Mouse (Mus musculus): ENCODE results near the gene Cmss1. TPM values are rescaled to one million over a fixed set of nuclear protein-coding genes. Genes with fewer than 3 reads are reported as not detected.

Gene Cmss1
- polyA plus RNA-seq, 1 experiment from 2014 or later = 19.1 TPM

- Histone ChIP-seq H3K4me1 (ENCODE audit: insufficient read depth) (no peaks in the 10 kb centered on the region), H3K9me3 (ENCODE audit: low read length) (no peaks in the 10 kb centered on the region), H3K27ac (ENCODE audit: low read depth) (no peak overlapping the region), H3K4me3 (ENCODE audit: low read depth, low read length) (no peak overlapping the region), H3K4me2 (ENCODE audit: low read depth, low read length) (no peak overlapping the region), H3K9ac (replicated peaks) (no peak overlapping the region), H3K36me3 (replicated peaks; ENCODE audit: insufficient read depth, low read length) (no peaks in the 10 kb centered on the region), H3K27me3 (ENCODE audit: insufficient read depth, low read length) (no peaks in the 10 kb centered on the region)
- 81% methylated on average over 10 of the region's 12 CpGs for WGBS (ENCODE audit: insufficient replicate concordance)
- TF ChIP-seq EP300 (IDR thresholded peaks at IDR 0.05; ENCODE audit: low read depth) (no peak), CTCF (IDR thresholded peaks at IDR 0.05; ENCODE audit: low read depth) (no peak)
- DNase-seq = no peak
- ATAC-seq = no peak
Observed at GRCm38 (mm10) chr16:57278976-57279626, 327.6 kb downstream of the Cmss1 start.

- Histone ChIP-seq H3K36me3 (replicated peaks; ENCODE audit: insufficient read depth, low read length) (no peaks in the 10 kb centered on the region), H3K27me3 (ENCODE audit: insufficient read depth, low read length) (no peaks in the 10 kb centered on the region), H3K9me3 (ENCODE audit: low read length) (no peaks in the 10 kb centered on the region), H3K9ac (replicated peaks) (no peak overlapping the region), H3K4me1 (ENCODE audit: insufficient read depth) (no peaks in the 10 kb centered on the region), H3K27ac (ENCODE audit: low read depth) (no peak overlapping the region), H3K4me3 (ENCODE audit: low read depth, low read length) (no peak overlapping the region), H3K4me2 (ENCODE audit: low read depth, low read length) (no peak overlapping the region)
- TF ChIP-seq CTCF (IDR thresholded peaks at IDR 0.05; ENCODE audit: low read depth) (no peak), EP300 (IDR thresholded peaks at IDR 0.05; ENCODE audit: low read depth) (no peak)
- WGBS (ENCODE audit: insufficient replicate concordance) = 89% methylated on average over 13 of the region's 13 CpGs
- ATAC-seq (no peak), DNase-seq (no peak)
Observed at GRCm38 (mm10) chr16:57269751-57270150, 336.9 kb downstream of the Cmss1 start.

GRCm38 (mm10) chr16:57268058-57268841 lies 338.4 kb downstream of the Cmss1 start:
- Histone ChIP-seq H3K27me3 (ENCODE audit: insufficient read depth, low read length) (no peaks in the 10 kb centered on the region), H3K4me3 (ENCODE audit: low read depth, low read length) (no peak overlapping the region), H3K4me1 (ENCODE audit: insufficient read depth) (no peaks in the 10 kb centered on the region), H3K9ac (replicated peaks) (no peak overlapping the region), H3K9me3 (ENCODE audit: low read length) (no peaks in the 10 kb centered on the region), H3K27ac (ENCODE audit: low read depth) (no peak overlapping the region), H3K36me3 (replicated peaks; ENCODE audit: insufficient read depth, low read length) (no peaks in the 10 kb centered on the region), H3K4me2 (ENCODE audit: low read depth, low read length) (no peak overlapping the region)
- DNase-seq (no peak), ATAC-seq (no peak)
- TF ChIP-seq EP300 (IDR thresholded peaks at IDR 0.05; ENCODE audit: low read depth) (no peak), CTCF (IDR thresholded peaks at IDR 0.05; ENCODE audit: low read depth) (no peak)
- 81% methylated on average over 14 of the region's 14 CpGs for WGBS (ENCODE audit: insufficient replicate concordance)

- WGBS (ENCODE audit: insufficient replicate concordance) = 13% methylated on average over 1 of the region's 1 CpGs
- Histone ChIP-seq H3K27ac (ENCODE audit: low read depth) (no peak overlapping the region), H3K9me3 (ENCODE audit: low read length) (no peaks in the 10 kb centered on the region), H3K36me3 (replicated peaks; ENCODE audit: insufficient read depth, low read length) (no peaks in the 10 kb centered on the region), H3K4me3 (ENCODE audit: low read depth, low read length) (no peak overlapping the region), H3K4me2 (ENCODE audit: low read depth, low read length) (no peak overlapping the region), H3K4me1 (ENCODE audit: insufficient read depth) (no peaks in the 10 kb centered on the region), H3K27me3 (ENCODE audit: insufficient read depth, low read length) (no peaks in the 10 kb centered on the region), H3K9ac (replicated peaks) (no peak overlapping the region)
- no peak for ATAC-seq
- no peak for TF ChIP-seq CTCF (IDR thresholded peaks at IDR 0.05; ENCODE audit: low read depth)
- no peak for TF ChIP-seq EP300 (IDR thresholded peaks at IDR 0.05; ENCODE audit: low read depth)
- no peak for DNase-seq
Observed at GRCm38 (mm10) chr16:57267068-57267467, 339.6 kb downstream of the Cmss1 start.

GRCm38 (mm10) chr16:57260152-57260551 lies 346.5 kb downstream of the Cmss1 start:
- no peak overlapping the region for H3K4me2 ChIP-seq (ENCODE audit: low read depth, low read length)
- H3K36me3 ChIP-seq (replicated peaks; ENCODE audit: insufficient read depth, low read length) = no peaks in the 10 kb centered on the region
- no peak overlapping the region for H3K27ac ChIP-seq (ENCODE audit: low read depth)
- H3K4me3 ChIP-seq (ENCODE audit: low read depth, low read length) = no peak overlapping the region
- no peak overlapping the region for H3K9ac ChIP-seq (replicated peaks)
- ATAC-seq = no peak
- no peaks in the 10 kb centered on the region for H3K4me1 ChIP-seq (ENCODE audit: insufficient read depth)
- H3K27me3 ChIP-seq (ENCODE audit: insufficient read depth, low read length) = no peaks in the 10 kb centered on the region
- 79% methylated on average over 10 of the region's 10 CpGs for WGBS (ENCODE audit: insufficient replicate concordance)
- DNase-seq = no peak
- no peak for TF ChIP-seq CTCF (IDR thresholded peaks at IDR 0.05; ENCODE audit: low read depth)
- no peak for TF ChIP-seq EP300 (IDR thresholded peaks at IDR 0.05; ENCODE audit: low read depth)
- no peaks in the 10 kb centered on the region for H3K9me3 ChIP-seq (ENCODE audit: low read length)

- Histone ChIP-seq H3K9ac (replicated peaks) (no peak overlapping the region), H3K27me3 (ENCODE audit: insufficient read depth, low read length) (no peaks in the 10 kb centered on the region), H3K27ac (ENCODE audit: low read depth) (no peak overlapping the region), H3K36me3 (replicated peaks; ENCODE audit: insufficient read depth, low read length) (no peaks in the 10 kb centered on the region), H3K9me3 (ENCODE audit: low read length) (no peaks in the 10 kb centered on the region), H3K4me3 (ENCODE audit: low read depth, low read length) (no peak overlapping the region), H3K4me1 (ENCODE audit: insufficient read depth) (no peaks in the 10 kb centered on the region), H3K4me2 (ENCODE audit: low read depth, low read length) (no peak overlapping the region)
- DNase-seq (no peak), ATAC-seq (no peak)
- WGBS (ENCODE audit: insufficient replicate concordance) = 63% methylated on average over 13 of the region's 13 CpGs
- TF ChIP-seq EP300 (IDR thresholded peaks at IDR 0.05; ENCODE audit: low read depth) (no peak), CTCF (IDR thresholded peaks at IDR 0.05; ENCODE audit: low read depth) (no peak)
Observed at GRCm38 (mm10) chr16:57259356-57260083, 347.1 kb downstream of the Cmss1 start.

Other genes with a start within 250 kb of the Cmss1 start
- gene Col8a1, start 147.9 kb upstream of the Cmss1 start, polyA plus RNA-seq (2015; fragmentation: Nextera tagmentation; extraction: Ambion mirVana) = 0.04 and 0.06 TPM in 2 replicates

All from liver, postnatal 0 days (tissue).